Mouse (Mus musculus): Measurements from ENCODE around the gene Mrtfa.

- TF ChIP-seq CTCF (IDR thresholded peaks at IDR 0.05; ENCODE audit: borderline replicate concordance, extremely low read depth, insufficient read depth, insufficient read length) (no peak), POLR2A (IDR thresholded peaks at IDR 0.05; ENCODE audit: borderline replicate concordance, extremely low read depth, insufficient read depth, insufficient read length, poor library complexity, severe bottlenecking) (no peak)
Observed at GRCm38 (mm10) chr15:81013186-81013585, 177.4 kb downstream of the Mrtfa start.
